Mouse (Mus musculus): ENCODE data around the gene Nhsl1.
A peak's percentile ranks its signal among the peaks of the same experiment; 100 is the strongest.

The Nhsl1 gene

DNA sequence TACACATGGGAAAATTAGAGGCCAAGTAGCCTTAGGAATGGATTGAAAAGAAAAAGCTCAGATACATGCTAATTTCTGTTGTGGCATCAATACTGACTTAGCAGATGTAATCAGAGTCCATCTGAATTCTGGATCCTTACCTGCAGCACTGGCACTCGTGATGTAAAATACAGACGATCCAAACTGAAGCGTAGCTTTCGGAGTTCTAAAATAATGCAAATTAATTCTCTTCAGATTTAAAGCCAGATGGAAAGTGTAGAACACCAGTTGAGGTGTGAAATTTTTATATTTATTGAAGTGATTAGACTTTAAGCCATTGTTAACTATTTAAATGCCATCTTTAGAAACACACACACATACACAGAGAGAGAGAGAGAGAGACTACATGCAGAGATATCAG is 211.4 kb downstream of the Nhsl1 start:
- no peak for DNase-seq (ENCODE audit: low read depth, low spot score)

DNA sequence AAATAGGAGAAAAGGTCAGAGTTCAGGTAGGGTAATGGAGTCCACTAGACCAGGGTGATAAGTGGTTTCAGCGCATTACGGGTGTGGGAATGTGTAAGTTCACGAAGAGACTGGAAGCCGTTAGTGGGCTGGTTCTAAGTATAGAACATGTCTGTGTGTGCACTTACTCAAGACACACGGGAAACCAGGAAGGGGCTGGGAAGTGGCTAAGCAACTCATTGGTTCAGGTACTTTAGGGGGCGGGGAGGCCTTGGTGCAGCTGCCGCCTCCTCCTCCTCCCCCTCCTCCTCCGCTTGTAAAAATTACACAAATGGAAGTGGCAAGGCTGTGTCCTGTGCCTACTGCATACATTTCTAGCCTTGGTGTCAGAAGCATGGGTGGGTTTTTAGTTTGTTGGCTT is 213.5 kb downstream of the Nhsl1 start:
- peak; percentile 35 for DNase-seq (ENCODE audit: low read depth, low spot score)

- no peak for DNase-seq (ENCODE audit: low read depth, low spot score)
Observed at GRCm38 (mm10) chr10:18536889-18537288, 218.1 kb downstream of the Nhsl1 start.

DNA sequence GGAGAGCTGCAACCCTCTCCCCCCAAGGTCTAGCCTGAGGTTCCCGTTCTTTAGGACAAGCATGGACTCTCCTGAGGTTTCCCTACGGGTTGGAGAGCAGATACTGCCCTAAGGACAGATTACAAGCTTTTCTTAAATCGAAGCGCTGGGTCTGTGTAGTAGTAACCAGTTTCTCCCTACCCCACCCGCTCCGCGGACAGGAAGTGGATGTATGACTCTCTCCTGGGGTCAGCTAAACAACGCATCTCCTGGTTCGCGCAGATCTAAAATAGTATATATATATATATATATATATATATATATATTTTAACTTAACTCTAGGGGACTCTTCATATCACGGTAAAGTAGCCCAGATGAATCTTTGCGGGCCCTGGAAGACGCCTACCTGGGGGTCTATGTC is 226.5 kb downstream of the Nhsl1 start:
- DNase-seq (ENCODE audit: low read depth, low spot score) = no peak

DNA sequence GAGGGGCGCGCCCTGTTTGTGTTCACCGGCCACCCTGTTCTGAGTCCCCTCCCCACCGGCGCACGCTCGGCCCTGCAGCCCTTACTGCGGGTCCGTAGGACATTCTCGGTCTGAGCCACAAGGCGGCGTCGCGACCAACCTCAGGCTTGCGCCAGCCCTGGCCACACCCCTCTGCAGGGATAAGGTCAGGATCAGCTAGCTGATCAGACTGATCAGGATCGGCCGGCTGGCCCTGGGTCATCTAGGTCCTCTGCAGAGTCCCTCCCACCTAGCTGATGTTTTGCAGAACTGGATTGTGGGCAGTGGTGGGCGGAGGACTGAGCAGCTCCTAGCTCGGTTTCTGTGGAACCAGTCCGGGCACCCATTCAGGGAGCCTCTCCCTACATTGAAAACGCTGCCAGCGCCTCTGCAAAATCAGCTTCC is 227.0 kb downstream of the Nhsl1 start, which contains the start of gene Hebp2:
Gene Hebp2 (minus strand): TSS at position 264 of the 423 bp plus-strand sequence.
- peak; percentile 88 for DNase-seq (ENCODE audit: low read depth, low spot score)

- DNase-seq (ENCODE audit: low read depth, low spot score) = no peak
Observed at GRCm38 (mm10) chr10:18547381-18547780, 228.6 kb downstream of the Nhsl1 start.

DNA sequence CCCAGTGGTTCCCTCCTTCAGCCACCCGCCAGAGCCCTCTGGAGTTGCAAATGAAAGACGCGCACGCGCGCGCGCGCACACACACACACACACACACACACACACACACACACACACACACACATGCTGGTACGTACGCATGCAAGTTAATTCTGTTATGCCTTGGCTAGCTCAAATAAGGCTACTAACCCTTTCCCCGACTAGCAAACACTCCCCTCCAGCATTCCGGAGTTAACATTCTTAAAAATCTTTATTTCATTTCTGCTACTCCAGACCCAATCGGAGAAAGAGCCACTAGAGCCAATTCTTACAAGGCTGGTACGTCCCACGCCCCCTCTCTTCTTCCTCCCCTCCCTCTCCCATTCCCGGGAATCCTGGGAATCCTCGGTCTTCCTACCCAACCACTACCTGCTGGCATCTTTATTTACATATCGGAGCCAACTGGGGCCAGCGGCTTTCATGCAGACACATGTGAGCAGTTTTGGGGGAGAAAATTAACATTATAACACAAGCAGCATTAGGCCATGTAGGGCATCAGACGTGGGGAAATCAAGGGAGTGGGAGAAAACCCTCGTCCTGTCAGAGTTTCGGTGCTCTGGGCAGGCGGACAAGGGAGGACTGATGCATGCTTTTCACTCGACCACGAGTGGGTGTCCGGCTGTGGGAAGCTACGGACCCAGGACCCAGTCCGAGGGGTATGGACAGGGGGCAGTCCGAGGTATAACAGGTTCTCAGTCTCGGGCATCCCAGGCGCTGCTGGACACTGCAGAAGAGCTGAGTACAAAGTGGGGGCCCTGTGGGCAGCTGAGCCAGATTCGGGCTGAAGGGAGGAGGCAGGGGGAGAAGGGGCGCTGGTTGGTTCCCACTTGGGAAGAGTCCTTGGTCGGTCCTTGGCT is 230.8 kb downstream of the Nhsl1 start:
- DNase-seq (ENCODE audit: low read depth, low spot score) = peak; percentile 74

GRCm38 (mm10) chr10:18559076-18559475 is 240.3 kb downstream of the Nhsl1 start:
- peak; percentile 78 for DNase-seq (ENCODE audit: low read depth, low spot score)

DNA sequence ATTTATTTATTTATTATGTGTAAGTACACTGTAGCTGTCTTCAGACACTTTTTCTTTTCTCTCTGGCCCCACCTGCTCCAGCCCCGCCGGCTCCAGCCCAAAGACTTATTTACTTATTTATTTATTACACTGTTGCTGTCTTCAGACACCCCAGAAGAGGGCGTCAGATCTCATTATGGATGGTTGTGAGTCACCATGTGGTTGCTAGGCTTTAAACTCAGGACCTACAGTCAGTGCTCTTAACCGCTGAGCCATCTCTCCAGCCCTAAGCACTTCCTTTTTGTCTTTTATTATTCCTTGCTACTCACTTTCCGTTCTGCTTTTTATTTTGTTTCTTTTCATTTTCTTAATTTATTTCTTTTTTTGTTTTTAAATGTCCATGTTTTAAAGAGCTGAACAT is 242.7 kb downstream of the Nhsl1 start:
- no peak for DNase-seq (ENCODE audit: low read depth, low spot score)

GRCm38 (mm10) chr10:18562940-18563339 is 244.2 kb downstream of the Nhsl1 start:
- DNase-seq (ENCODE audit: low read depth, low spot score) = peak; percentile 44

GRCm38 (mm10) chr10:18572581-18572980 is 253.8 kb downstream of the Nhsl1 start:
- DNase-seq (ENCODE audit: low read depth, low spot score) = peak; percentile 59
